Mouse (Mus musculus) lung, adult 2 months (tissue): ENCODE measurements around the gene Cacna2d1.

Experiments
- CTCF ChIP-seq: fragments of 200-500 bp; IDR thresholded peaks from 2 replicates; pipeline ENCODE4 v1.5.1; 2011; ENCODE audit warnings: mild to moderate bottlenecking, low read length, control low read depth; ENCODE audit not compliant: insufficient read depth
- POLR2A ChIP-seq: fragments of 200-500 bp; IDR thresholded peaks from 2 replicates; pipeline ENCODE4 v1.6.1; 2011; ENCODE audit warnings: low read depth, mild to moderate bottlenecking, control low read depth, low read length, borderline replicate concordance; ENCODE audit errors: extremely low read depth

DNA sequence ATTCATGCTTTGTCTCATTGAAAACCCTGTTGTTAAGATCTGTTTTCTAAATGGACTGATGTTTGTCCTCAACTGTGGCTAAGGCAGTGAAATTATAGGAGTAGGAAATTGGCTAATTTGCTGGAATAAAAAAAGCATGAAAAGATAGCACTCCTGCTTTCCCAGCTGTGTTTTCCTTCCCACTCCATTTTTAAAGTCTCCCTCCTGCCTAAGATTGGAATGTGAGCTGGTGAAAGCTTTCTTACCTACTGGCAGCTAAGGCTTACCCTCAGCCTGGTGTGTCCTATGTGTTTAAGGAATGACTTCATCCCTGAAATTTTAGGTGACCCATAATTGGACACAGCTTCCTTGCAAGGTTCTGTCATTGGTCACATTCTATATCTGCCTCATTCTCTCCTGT lies 40.2 kb downstream of the Cacna2d1 start:
- TF ChIP-seq POLR2A (no peak), CTCF (no peak)
